Mouse (Mus musculus) ES-CJ7 (cell line): ENCODE data around the gene Chrm5.

Source experiments
- DNase-seq: peaks from one replicate; pipeline ENCODE4 v3.0.0; 2011; ENCODE audit warnings: low read depth, low spot score

Gene Chrm5

DNA sequence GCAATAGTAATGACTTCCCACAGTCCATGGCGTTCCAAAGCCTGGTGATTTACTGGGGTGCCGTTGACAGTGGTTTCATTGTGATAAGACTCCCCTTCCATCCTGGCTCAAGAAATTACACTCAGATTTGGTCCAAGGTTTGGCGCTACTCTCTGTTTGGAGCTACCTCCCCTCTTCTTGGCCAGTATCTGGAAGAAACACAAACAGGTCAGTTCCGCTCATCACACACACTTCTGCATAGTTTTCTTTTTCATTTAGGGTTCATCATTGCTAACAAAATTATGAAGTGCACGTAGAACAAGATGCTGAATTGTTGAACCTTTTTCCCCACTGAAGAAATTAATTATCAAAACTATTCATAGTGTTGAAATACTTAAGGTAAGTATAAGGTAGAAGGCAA lies at the start of gene Chrm5:
TSS of gene Chrm5 (minus strand) at position 101 of the 400 bp plus-strand sequence.
- DNase-seq: no peak

GRCm38 (mm10) chr2:112526933-112527332 lies 46.4 kb upstream of the Chrm5 start:
- DNase-seq: no peak

GRCm38 (mm10) chr2:112520526-112521482 lies 40.2 kb upstream of the Chrm5 start:
- DNase-seq: peak; percentile 45

- DNase-seq: peak; percentile 40
Observed at GRCm38 (mm10) chr2:112518541-112518940, 38.0 kb upstream of the Chrm5 start.

DNA sequence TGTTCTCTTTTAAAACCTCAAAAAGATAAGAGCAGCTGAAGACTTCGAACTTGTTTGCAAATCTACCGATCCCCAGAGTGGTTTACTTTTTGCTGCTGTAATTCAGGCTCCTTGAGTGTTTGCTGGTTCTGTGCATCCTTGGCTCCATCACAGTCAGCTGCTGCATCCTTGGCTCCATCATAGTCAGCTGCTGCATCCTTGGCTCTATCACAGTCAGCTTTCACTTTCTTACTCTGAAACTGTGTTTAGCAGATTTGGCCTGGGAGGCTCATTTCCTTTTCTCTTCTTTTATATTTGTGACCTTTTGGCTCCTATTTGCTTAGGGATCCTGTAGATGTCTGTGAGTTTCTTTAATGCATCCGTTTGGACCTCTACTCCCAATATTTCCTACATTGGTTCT lies 36.6 kb upstream of the Chrm5 start:
- DNase-seq: no peak

GRCm38 (mm10) chr2:112516728-112517127 lies 36.2 kb upstream of the Chrm5 start:
- DNase-seq: no peak

- no peak for DNase-seq
Observed at GRCm38 (mm10) chr2:112513036-112513435, 32.5 kb upstream of the Chrm5 start.

DNA sequence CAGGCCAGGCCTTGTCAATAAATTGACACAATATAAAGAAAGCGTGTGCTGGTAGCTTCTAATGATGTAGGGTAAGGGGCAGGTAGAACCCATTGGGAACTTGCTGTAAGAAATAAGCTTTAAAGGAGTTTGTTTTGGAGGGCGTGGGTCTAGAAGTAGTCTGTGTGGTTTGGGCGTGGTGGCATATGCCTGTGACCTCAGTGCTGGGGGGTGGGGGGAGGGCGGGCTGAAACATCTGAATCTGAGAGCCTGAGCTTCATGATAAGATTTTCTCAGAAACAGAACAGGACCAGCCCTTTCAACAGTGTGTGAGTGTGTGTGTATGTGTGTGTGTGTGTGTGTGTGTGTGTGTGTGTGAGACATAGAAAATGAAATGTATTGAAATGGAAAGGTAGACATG lies 29.6 kb upstream of the Chrm5 start:
- peak; percentile 23 for DNase-seq

GRCm38 (mm10) chr2:112507444-112507843 lies 26.9 kb upstream of the Chrm5 start:
- DNase-seq: no peak

- DNase-seq: no peak
Observed at GRCm38 (mm10) chr2:112506841-112507435, 26.4 kb upstream of the Chrm5 start.

DNA sequence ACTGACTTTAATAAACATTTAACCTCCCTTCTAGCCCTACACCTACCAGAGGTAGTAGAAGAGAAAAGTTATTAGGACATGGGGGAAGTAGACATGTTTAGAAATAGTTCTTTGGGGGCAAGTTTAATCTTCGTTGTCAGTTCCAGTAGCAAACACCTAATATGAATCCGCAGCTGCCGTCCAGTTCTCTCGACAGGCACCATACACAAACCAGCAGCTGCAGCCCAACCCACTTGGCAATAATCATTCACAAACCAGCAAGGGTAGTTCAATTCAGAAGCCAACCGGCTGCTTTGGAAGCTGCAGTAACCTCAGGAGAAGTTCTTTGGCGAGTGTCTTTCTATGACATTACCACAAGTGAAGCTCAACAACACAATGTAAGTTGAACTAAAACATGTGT lies 23.4 kb upstream of the Chrm5 start:
- DNase-seq: no peak

DNA sequence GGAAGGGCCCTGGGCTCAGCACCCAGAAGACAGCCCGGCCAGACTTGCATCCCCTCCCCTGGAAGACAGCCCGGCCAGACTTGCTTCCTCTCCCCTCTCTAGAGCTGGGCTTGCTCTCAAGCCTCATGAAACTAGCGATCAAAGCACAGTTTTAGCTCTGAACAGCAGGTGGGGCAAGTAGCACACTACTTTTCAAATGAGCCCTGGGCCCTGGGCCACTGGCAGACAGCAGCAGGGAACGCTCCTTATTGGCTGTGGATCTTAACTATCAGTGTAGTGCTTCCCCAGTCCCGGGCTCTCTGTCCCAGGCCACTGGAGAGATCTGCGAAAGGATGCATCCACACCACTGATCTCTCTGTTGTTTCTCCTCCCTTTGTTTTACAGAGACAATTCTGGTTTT lies 20.6 kb upstream of the Chrm5 start:
- DNase-seq: peak; percentile 94

- peak; percentile 99 for DNase-seq
Observed at GRCm38 (mm10) chr2:112497851-112498250, 17.3 kb upstream of the Chrm5 start.

GRCm38 (mm10) chr2:112493539-112494260 lies 13.1 kb upstream of the Chrm5 start:
- DNase-seq: no peak

DNA sequence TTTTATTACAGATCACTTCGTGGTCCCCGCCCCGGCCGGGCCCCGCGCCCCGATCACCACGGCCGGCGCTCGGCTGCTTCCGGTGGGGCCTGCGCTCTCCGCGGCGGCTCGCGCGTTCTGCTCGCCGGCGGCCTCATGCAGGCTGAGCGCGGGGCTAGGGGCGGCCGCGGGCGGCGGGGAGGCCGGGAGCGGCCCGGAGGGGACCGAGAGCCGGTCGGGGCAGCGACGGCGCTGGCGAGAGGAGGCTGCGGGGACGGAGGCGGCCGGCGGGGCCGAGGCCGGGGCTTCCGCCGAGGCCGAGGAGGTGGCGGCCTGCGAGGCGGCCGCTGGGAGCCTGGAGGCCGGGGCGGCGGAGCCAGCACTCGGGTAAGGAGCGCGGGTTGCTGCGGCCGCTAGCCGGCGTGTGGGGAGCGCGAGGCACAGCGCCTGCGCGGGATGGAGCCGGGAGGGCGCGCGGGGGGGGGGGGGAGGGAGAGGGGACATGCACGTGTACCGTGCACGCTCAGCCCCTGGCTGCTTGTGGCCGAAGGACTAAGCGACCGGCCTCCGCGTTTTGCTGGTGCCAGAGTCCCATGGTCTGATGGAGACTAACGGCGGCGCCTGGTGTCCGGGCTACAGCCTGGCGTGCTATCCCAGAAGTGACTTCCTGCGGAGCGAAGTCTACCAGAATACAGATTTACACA lies 12.4 kb upstream of the Chrm5 start, which contains the start of gene Aven:
TSS of gene Aven (plus strand) at position 109 of the 683 bp plus-strand sequence.
- peak; percentile 73 for DNase-seq

DNA sequence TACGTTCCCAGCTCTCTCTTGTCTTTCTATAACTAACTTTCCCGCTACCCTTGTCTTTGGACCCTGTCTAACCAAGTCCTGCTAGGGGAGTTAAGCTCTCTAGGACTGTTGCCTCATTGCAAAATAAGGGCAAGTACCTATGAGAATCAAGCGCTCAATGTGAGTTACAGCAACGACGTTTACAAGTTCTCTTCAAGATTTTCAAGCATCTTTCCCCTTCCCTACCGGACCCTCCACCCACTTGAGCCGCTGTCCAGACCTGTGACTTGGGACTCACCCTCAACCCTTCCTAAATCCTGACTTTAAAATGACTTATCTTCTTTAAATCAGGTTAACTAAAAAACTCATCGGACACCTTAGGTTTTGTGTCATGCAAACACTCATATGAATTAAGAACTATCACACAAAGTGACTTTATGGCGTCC lies 11.9 kb upstream of the Chrm5 start:
- DNase-seq: peak; percentile 45

- no peak for DNase-seq
Observed at GRCm38 (mm10) chr2:112491629-112492028, 11.1 kb upstream of the Chrm5 start.

GRCm38 (mm10) chr2:112490483-112491196 lies 10.1 kb upstream of the Chrm5 start:
- DNase-seq: no peak

GRCm38 (mm10) chr2:112484886-112485285 lies 4.3 kb upstream of the Chrm5 start:
- DNase-seq: peak; percentile 21

- no peak for DNase-seq
Observed at GRCm38 (mm10) chr2:112483334-112483651, 2.7 kb upstream of the Chrm5 start.
